Mouse (Mus musculus): ENCODE measurements around the gene Cenpu. TPM values are rescaled to one million over a fixed set of nuclear protein-coding genes. Genes with fewer than 3 reads are reported as not detected.

Cenpu gene
- polyA plus RNA-seq, 1 experiment from 2014 or later = 29.3 TPM

GRCm38 (mm10) chr8:46628645-46629044 lies 76.8 kb downstream of the Cenpu start:
- Histone ChIP-seq H3K4me3 (ENCODE audit: low read depth, low read length) (no peak overlapping the region), H3K9ac (ENCODE audit: low read depth, low read length) (no peak overlapping the region), H3K27ac (ENCODE audit: low read depth, low read length) (no peak overlapping the region), H3K36me3 (ENCODE audit: control insufficient read depth, insufficient read depth, low read length) (no peaks in the 10 kb centered on the region), H3K27me3 (ENCODE audit: control insufficient read depth, insufficient read depth, low read length) (no peaks in the 10 kb centered on the region), H3K9me3 (ENCODE audit: control insufficient read depth, low read length) (no peaks in the 10 kb centered on the region), H3K4me2 (replicated peaks; ENCODE audit: low read depth, low read length) (no peak overlapping the region), H3K4me1 (replicated peaks; ENCODE audit: control insufficient read depth, insufficient read depth, low read length) (no peaks in the 10 kb centered on the region; the same call in 1 of the 2 replicates)
- DNase-seq (ENCODE audit: low spot score) (no peak), ATAC-seq (ENCODE audit: low FRiP score) (no peak)
- WGBS = 100% methylated on average over 1 of the region's 1 CpGs

Other genes with a start within 250 kb of the Cenpu start
- gene Acsl1, start 81.0 kb upstream of the Cenpu start, polyA plus RNA-seq (2014; fragmentation: Nextera tagmentation; extraction: Ambion mirVana) = 9.8 and 10.9 TPM in 2 replicates
- gene Primpol, start 65.2 kb downstream of the Cenpu start, polyA plus RNA-seq (2014; fragmentation: Nextera tagmentation; extraction: Ambion mirVana) = 9.3 and 10.0 TPM in 2 replicates
- 134 and 171 TPM in 2 replicates for gene Casp3, start 65.3 kb downstream of the Cenpu start, polyA plus RNA-seq (2014; fragmentation: Nextera tagmentation; extraction: Ambion mirVana)
- gene Irf2, start 187.7 kb downstream of the Cenpu start, polyA plus RNA-seq (2014; fragmentation: Nextera tagmentation; extraction: Ambion mirVana) = 11.1 and 14.3 TPM in 2 replicates

All from hindbrain, embryonic 11.5 days (tissue).